Mouse (Mus musculus) MEL (cell line): ENCODE data around the gene Hexdc. TPM values are rescaled to one million over a fixed set of nuclear protein-coding genes. Genes with fewer than 3 reads are reported as not detected.

ENCODE experiments used
- DNase-seq: peaks from one replicate; pipeline ENCODE4 v3.0.0; 2011; ENCODE audit warnings: low read depth, low spot score
- H3K27ac ChIP-seq: 2 replicates; pipeline ENCODE4 v1.5.1; 2012; ENCODE audit warnings: low read depth, mild to moderate bottlenecking, control low read depth, low read length, moderate library complexity; ENCODE audit not compliant: control insufficient read depth
- H3K27me3 ChIP-seq, 2 experiments: fragments of 150-350 bp in 1 of 2; sonication (generic) in 1 of 2; 2 replicates each; pipeline ENCODE4 v1.6.1; 2012; ENCODE audit warnings: low read length in 2 of 2, mild to moderate bottlenecking in 2 of 2, improper control_type of control experiment in 1 of 2, moderate library complexity in 1 of 2; ENCODE audit not compliant: insufficient read depth in 2 of 2, control insufficient read depth in 1 of 2
- H3K36me3 ChIP-seq, 2 experiments: 2 replicates each; pipeline ENCODE4 v1.6.1; 2012 to 2014; ENCODE audit warnings: low read length in 2 of 2, improper control_type of control experiment in 1 of 2, inconsistent platforms in 1 of 2, mild to moderate bottlenecking in 1 of 2; ENCODE audit not compliant: insufficient read depth in 2 of 2, control insufficient read depth in 1 of 2
- H3K4me1 ChIP-seq, 2 experiments: fragments of 150-350 bp in 1 of 2; sonication (generic) in 1 of 2; 2 replicates each; pipeline ENCODE4 v1.6.1; 2012; ENCODE audit warnings: low read length in 2 of 2, improper control_type of control experiment in 1 of 2, mild to moderate bottlenecking in 1 of 2; ENCODE audit not compliant: insufficient read depth in 2 of 2, control insufficient read depth in 1 of 2
- H3K4me3 ChIP-seq, 2 experiments: fragments of 150-350 bp in 1 of 2; sonication (generic) in 1 of 2; 2 replicates each; pipeline ENCODE4 v1.5.1; 2012; ENCODE audit warnings: low read depth in 2 of 2, low read length in 2 of 2, mild to moderate bottlenecking in 2 of 2, moderate library complexity in 2 of 2, control low read depth in 1 of 2, improper control_type of control experiment in 1 of 2; ENCODE audit not compliant: control insufficient read depth in 1 of 2, insufficient read depth in 1 of 2
- H3K79me2 ChIP-seq: 2 replicates; pipeline ENCODE4 v1.6.1; 2012; ENCODE audit warnings: mild to moderate bottlenecking, low read length, moderate library complexity; ENCODE audit not compliant: control insufficient read depth, poor library complexity, insufficient read depth
- H3K9ac ChIP-seq: 2 replicates; pipeline ENCODE4 v1.6.1; 2012; ENCODE audit warnings: low read depth, mild to moderate bottlenecking, control low read depth, low read length, moderate library complexity; ENCODE audit not compliant: control insufficient read depth, poor library complexity, severe bottlenecking
- H3K9me3 ChIP-seq: fragments of 150-350 bp; sonication (generic); replicated peaks from 2 replicates; pipeline ENCODE4 v1.6.1; 2012; ENCODE audit warnings: mild to moderate bottlenecking, low read length, improper control_type of control experiment, moderate library complexity; ENCODE audit not compliant: insufficient read depth
- POLR2AphosphoS2 ChIP-seq: IDR thresholded peaks from 2 replicates; pipeline ENCODE4 v1.6.1; 2011; ENCODE audit warnings: low read length, improper control_type of control experiment
- USF2 ChIP-seq, 2 experiments: IDR thresholded peaks; 2 replicates each; pipeline ENCODE4 v1.6.1; 2011 to 2012; ENCODE audit warnings: improper control_type of control experiment in 2 of 2, low read length in 2 of 2, borderline replicate concordance in 1 of 2, inconsistent platforms in 1 of 2, low read depth in 1 of 2, mild to moderate bottlenecking in 1 of 2; ENCODE audit not compliant: insufficient read depth in 1 of 2
- ZNF384 ChIP-seq: IDR thresholded peaks from 2 replicates; pipeline ENCODE4 v1.6.1; 2012; ENCODE audit warnings: low read depth, mild to moderate bottlenecking, inconsistent platforms, low read length, improper control_type of control experiment
- polyA plus RNA-seq, 2 experiments: library from polyadenylated mRNA; stranded (reverse) in 1 of 2; unstranded in 1 of 2; fragments of >175 nt in 1 of 2; fragments of >200 nt in 1 of 2; gene quantifications; 2 replicates each; pipeline versions ENCODE4 v1.2.1 to v1.2.4; 2012; ENCODE audit warnings: low replicate concordance in 2 of 2, low read depth in 1 of 2; ENCODE audit not compliant: insufficient read length in 2 of 2, insufficient read depth in 1 of 2, missing spikeins in 1 of 2
- total RNA-seq: library from RNA; depleted of rRNA; stranded (reverse); fragments of 300-350 nt; gene quantifications from 2 replicates; pipeline ENCODE4 v1.2.3, GENCODE M21; 2012; rRNA removed

The Hexdc gene
- total and polyA plus RNA-seq, 3 experiments: 7.1 to 9.0 TPM; not detected in 1

GRCm38 (mm10) chr11:121261074-121261473 lies 56.8 kb downstream of the Hexdc start:
- Histone ChIP-seq H3K36me3 (peaks cover 11 to 20% of the 10 kb centered on the region in 2 experiments), H3K4me1 (peaks cover 5 to 12% of the 10 kb centered on the region in 2 experiments)
- no peak for DNase-seq
- TF ChIP-seq USF2 (IDR thresholded peaks at IDR 0.05; ENCODE audit: borderline replicate concordance in 1 of 2, insufficient read depth in 1 of 2, low read depth in 1 of 2, low read length in 2 of 2) (no peak), ZNF384 (peak; percentile 59; the same call in 1 of the 2 replicates), POLR2AphosphoS2 (no peak)
- TF ChIP-seq, all 39 proteins: peak for 1
- peaks cover 50% of the 10 kb centered on the region for H3K79me2 ChIP-seq
- peak overlapping the region; percentile 96 for H3K9ac ChIP-seq
- H3K27me3 ChIP-seq: no peaks in the 10 kb centered on the region
- H3K27ac ChIP-seq: no peak overlapping the region
- peak overlapping the region; percentile 64 to 95 for H3K4me3 ChIP-seq
- H3K9me3 ChIP-seq: no peaks in the 10 kb centered on the region

Other genes starting within 250 kb of the Hexdc start
- 81.3 and 83.2 TPM in 2 replicates for gene Csnk1d, start 213.1 kb upstream of the Hexdc start, total RNA-seq
- gene Csnk1d, start 213.1 kb upstream of the Hexdc start, polyA plus RNA-seq: 100 to 1,000 TPM; 121 to 329 TPM
- gene Cd7, start 165.0 kb upstream of the Hexdc start, total RNA-seq: 0.39 and 0.58 TPM in 2 replicates
- under 1 TPM in 1 of 2 experiments, not detected in 1; 0.33 TPM for gene Cd7, start 165.0 kb upstream of the Hexdc start, polyA plus RNA-seq
- not detected in 2 replicates for gene Sectm1b, start 140.9 kb upstream of the Hexdc start, total RNA-seq
- under 1 TPM in 1 of 2 experiments, not detected in 1; 0.14 TPM for gene Sectm1b, start 140.9 kb upstream of the Hexdc start, polyA plus RNA-seq
- 19.8 and 22.0 TPM in 2 replicates for gene Sectm1a, start 123.2 kb upstream of the Hexdc start, total RNA-seq
- 10 to 100 TPM in 1 of 2 experiments, not detected in 1; 22.3 TPM for gene Sectm1a, start 123.2 kb upstream of the Hexdc start, polyA plus RNA-seq
- 44.7 and 45.7 TPM in 2 replicates for gene Tex19.2, start 85.8 kb upstream of the Hexdc start, total RNA-seq
- gene Tex19.2, start 85.8 kb upstream of the Hexdc start, polyA plus RNA-seq: 10 to 100 TPM in 1 of 2 experiments, not detected in 1; 34.5 TPM
- 0.19 and 0.62 TPM in 2 replicates for gene Tex19.1, start 58.3 kb upstream of the Hexdc start, total RNA-seq
- under 1 TPM in 1 of 2 experiments, not detected in 1; 0.10 TPM for gene Tex19.1, start 58.3 kb upstream of the Hexdc start, polyA plus RNA-seq
- not detected in 2 replicates for gene Uts2r, start 44.2 kb upstream of the Hexdc start, total RNA-seq
- not detected for gene Uts2r, start 44.2 kb upstream of the Hexdc start, polyA plus RNA-seq
- gene Ogfod3, start 278 bp downstream of the Hexdc start, total RNA-seq: 10.1 and 12.7 TPM in 2 replicates
- gene Ogfod3, start 278 bp downstream of the Hexdc start, polyA plus RNA-seq: 10 to 100 TPM in 1 of 2 experiments, not detected in 1; 12.3 TPM
- gene Cybc1, start 24.9 kb downstream of the Hexdc start, total RNA-seq: 42.5 and 46.1 TPM in 2 replicates
- gene Cybc1, start 24.9 kb downstream of the Hexdc start, polyA plus RNA-seq: 10 to 100 TPM in 1 of 2 experiments, not detected in 1; 43.6 TPM
- 31.9 and 45.3 TPM in 2 replicates for gene Narf, start 32.8 kb downstream of the Hexdc start, total RNA-seq
- gene Narf, start 32.8 kb downstream of the Hexdc start, polyA plus RNA-seq: 10 to 100 TPM in 1 of 2 experiments, not detected in 1; 44.9 TPM
- 59.6 and 64.5 TPM in 2 replicates for gene Foxk2, start 55.6 kb downstream of the Hexdc start, total RNA-seq
- 100 to 1,000 TPM in 1 of 2 experiments, 10 to 100 TPM in 1; 68.0 to 317 TPM for gene Foxk2, start 55.6 kb downstream of the Hexdc start, polyA plus RNA-seq
- gene Wdr45b, start 150.0 kb downstream of the Hexdc start, total RNA-seq: 41.5 and 41.9 TPM in 2 replicates
- gene Wdr45b, start 150.0 kb downstream of the Hexdc start, polyA plus RNA-seq: 10 to 100 TPM in 1 of 2 experiments, not detected in 1; 39.3 TPM
- 0.23 and 0.39 TPM in 2 replicates for gene Rab40b, start 183.8 kb downstream of the Hexdc start, total RNA-seq
- gene Rab40b, start 183.8 kb downstream of the Hexdc start, polyA plus RNA-seq: not detected
- 22.5 and 25.9 TPM in 2 replicates for gene Fn3krp, start 217.0 kb downstream of the Hexdc start, total RNA-seq
- 10 to 100 TPM in 1 of 2 experiments, 1 to 10 TPM in 1; 6.8 to 77.1 TPM for gene Fn3krp, start 217.0 kb downstream of the Hexdc start, polyA plus RNA-seq
- 0.27 TPM in 1 of 2 replicates, not detected in the other for gene Fn3k, start 230.5 kb downstream of the Hexdc start, total RNA-seq
- gene Fn3k, start 230.5 kb downstream of the Hexdc start, polyA plus RNA-seq: under 1 TPM in 1 of 2 experiments, not detected in 1; 0.07 TPM
- 65.3 and 72.3 TPM in 2 replicates for gene Tbcd, start 247.5 kb downstream of the Hexdc start, total RNA-seq
- 10 to 100 TPM in 1 of 2 experiments, not detected in 1; 50.0 TPM for gene Tbcd, start 247.5 kb downstream of the Hexdc start, polyA plus RNA-seq